Mouse (Mus musculus): ENCODE measurements around the gene Gm28434. TPM values are rescaled to one million over a fixed set of nuclear protein-coding genes. Genes with fewer than 3 reads are reported as not detected.

The Gm28434 gene
- polyA plus RNA-seq, 2 experiments = not detected

DNA sequence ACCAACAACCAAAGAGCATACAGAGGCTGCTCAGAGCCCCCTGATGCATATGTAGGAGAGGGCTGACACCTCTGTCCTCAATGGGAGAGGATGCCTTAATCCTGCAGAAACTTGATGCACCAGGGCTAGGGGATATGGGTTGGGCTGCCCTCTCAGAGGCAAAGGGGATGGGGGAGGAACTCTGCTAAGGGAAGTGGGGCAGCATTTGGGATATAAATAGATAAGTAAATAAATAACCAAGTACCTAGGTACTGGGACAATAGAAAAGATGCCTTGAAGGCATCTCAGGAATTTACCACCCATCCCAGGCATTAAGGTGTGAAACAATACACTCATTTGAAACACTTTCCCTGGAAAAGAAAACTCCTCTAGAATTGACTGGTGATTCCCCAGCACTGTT, 17.5 kb upstream of the Gm28434 start:
- TF ChIP-seq CTCF (IDR thresholded peaks at IDR 0.05; ENCODE audit: low read depth) (no peak), EP300 (IDR thresholded peaks at IDR 0.05; ENCODE audit: low read depth) (no peak)
- no peak for ATAC-seq (ENCODE audit: insufficient read depth)
- H3K27ac ChIP-seq = no peak overlapping the region
- no peak overlapping the region for H3K4me3 ChIP-seq (ENCODE audit: insufficient read depth in 1 of 2, low read depth in 2 of 2, low read length in 2 of 2)
- H3K27me3 ChIP-seq (ENCODE audit: control insufficient read depth, insufficient read depth, low read length) = no peaks in the 10 kb centered on the region
- no peak overlapping the region for H3K9ac ChIP-seq (replicated peaks)
- H3K9me3 ChIP-seq (ENCODE audit: control insufficient read depth, low read length) = no peaks in the 10 kb centered on the region
- H3K4me2 ChIP-seq (ENCODE audit: low read depth) = no peak overlapping the region
- no peaks in the 10 kb centered on the region for H3K36me3 ChIP-seq (replicated peaks; ENCODE audit: control insufficient read depth, insufficient read depth, low read depth)
- DNase-seq (ENCODE audit: low read depth in 3 of 3, low spot score in 3 of 3) = no peak
- H3K4me1 ChIP-seq (replicated peaks; ENCODE audit: control insufficient read depth in 2 of 2, insufficient read depth in 2 of 2, low read length in 1 of 2) = no peaks in the 10 kb centered on the region

DNA sequence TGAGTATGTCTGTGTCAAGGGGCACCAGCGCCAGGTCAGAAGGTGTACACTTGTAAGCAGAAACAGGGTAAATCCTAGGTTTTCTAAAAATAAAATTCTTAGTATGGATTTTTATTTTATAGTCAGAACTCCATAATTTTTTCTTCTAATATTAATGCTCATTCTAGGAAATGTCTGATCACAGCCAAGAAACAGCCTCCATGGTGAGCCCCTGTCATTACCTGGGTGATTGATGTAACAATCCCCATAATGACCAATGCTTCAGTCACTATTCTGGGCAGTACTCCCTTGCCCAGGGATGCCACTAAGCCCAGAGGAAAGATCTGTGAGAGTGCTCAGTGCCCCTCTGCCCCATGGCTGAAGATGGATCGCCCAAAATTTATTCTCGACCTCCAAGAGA, 9.8 kb downstream of the Gm28434 start, which contains the start of gene Cabs1:
Gene Cabs1, plus strand, starts transcription at position 301 of the 400 bp plus-strand sequence.
- 54% methylated on average over 3 of the region's 3 CpGs for whole genome bisulfite sequencing (ENCODE audit: insufficient replicate concordance)
- DNase-seq (ENCODE audit: low read depth in 3 of 3, low spot score in 3 of 3) (no peak), ATAC-seq (ENCODE audit: insufficient read depth) (no peak)
- Histone ChIP-seq H3K4me3 (ENCODE audit: insufficient read depth in 1 of 2, low read depth in 2 of 2, low read length in 2 of 2) (no peak within 1 kb of the TSS), H3K9me3 (ENCODE audit: control insufficient read depth, low read length) (no peaks in the 10 kb centered on the region), H3K27me3 (ENCODE audit: control insufficient read depth, insufficient read depth, low read length) (no peaks in the 10 kb centered on the region), H3K36me3 (replicated peaks; ENCODE audit: control insufficient read depth, insufficient read depth, low read depth) (no peaks in the 10 kb centered on the region), H3K27ac (no peak within 1 kb of the TSS), H3K4me2 (ENCODE audit: low read depth) (no peak within 1 kb of the TSS), H3K4me1 (replicated peaks; ENCODE audit: control insufficient read depth in 2 of 2, insufficient read depth in 2 of 2, low read length in 1 of 2) (no peaks in the 10 kb centered on the region), H3K9ac (replicated peaks) (no peak within 1 kb of the TSS)
- TF ChIP-seq EP300 (IDR thresholded peaks at IDR 0.05; ENCODE audit: low read depth) = no peak
- TF ChIP-seq CTCF (IDR thresholded peaks at IDR 0.05; ENCODE audit: low read depth) = no peak

DNA sequence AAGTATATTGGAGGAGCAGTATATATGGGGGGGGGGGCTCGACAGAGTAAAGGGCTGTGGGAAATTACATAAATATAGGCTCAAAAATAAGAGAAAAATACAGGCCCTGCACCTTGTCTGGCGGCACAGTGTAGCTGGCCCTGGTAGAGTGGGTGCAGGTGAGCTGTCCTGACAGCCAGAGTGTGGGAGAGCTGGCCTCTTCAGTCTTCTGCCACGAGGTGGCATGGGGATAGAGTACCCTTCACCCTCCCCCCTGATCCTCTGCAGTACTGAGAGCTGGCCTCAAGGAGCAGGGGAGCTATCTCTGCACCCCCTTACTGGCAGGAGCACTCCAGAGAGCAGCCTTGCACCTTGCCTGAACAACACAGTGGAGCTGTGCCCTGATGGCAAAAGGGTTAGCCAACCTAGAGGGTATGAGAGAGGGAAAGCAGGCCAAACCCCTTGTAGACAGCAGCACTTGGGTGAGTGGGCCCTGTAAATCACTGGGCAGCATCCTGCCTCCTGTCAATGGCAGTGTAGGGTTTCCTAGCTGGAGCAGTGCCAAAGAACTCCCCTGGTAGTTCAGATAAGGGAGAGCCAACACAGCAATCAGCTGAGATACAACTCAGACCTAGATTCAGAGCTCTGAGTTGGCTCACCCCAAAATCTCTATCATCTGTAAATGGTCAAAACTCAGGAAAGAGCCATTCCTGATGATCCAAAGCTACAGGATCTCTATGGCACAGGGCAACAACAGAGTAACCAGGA, 13.3 kb downstream of the Gm28434 start:
- TF ChIP-seq EP300 (IDR thresholded peaks at IDR 0.05; ENCODE audit: low read depth) = no peak
- H3K4me1 ChIP-seq (replicated peaks; ENCODE audit: control insufficient read depth in 2 of 2, insufficient read depth in 2 of 2, low read length in 1 of 2) = no peaks in the 10 kb centered on the region
- WGBS (ENCODE audit: insufficient replicate concordance) = 35% methylated on average over 3 of the region's 3 CpGs
- no peak overlapping the region for H3K9ac ChIP-seq (replicated peaks)
- no peaks in the 10 kb centered on the region for H3K27me3 ChIP-seq (ENCODE audit: control insufficient read depth, insufficient read depth, low read length)
- H3K4me2 ChIP-seq (ENCODE audit: low read depth) = no peak overlapping the region
- H3K9me3 ChIP-seq (ENCODE audit: control insufficient read depth, low read length) = no peaks in the 10 kb centered on the region
- no peak overlapping the region for H3K27ac ChIP-seq
- DNase-seq (ENCODE audit: low read depth in 3 of 3, low spot score in 3 of 3) (no peak), ATAC-seq (ENCODE audit: insufficient read depth) (no peak)
- no peaks in the 10 kb centered on the region for H3K36me3 ChIP-seq (replicated peaks; ENCODE audit: control insufficient read depth, insufficient read depth, low read depth)
- no peak overlapping the region for H3K4me3 ChIP-seq (ENCODE audit: insufficient read depth in 1 of 2, low read depth in 2 of 2, low read length in 2 of 2)

GRCm38 (mm10) chr5:88002249-88002648, 32.9 kb downstream of the Gm28434 start, which contains the start of gene Smr3a:
Gene Smr3a, plus strand, starts transcription at chr5:88002549.
- Histone ChIP-seq H3K27me3 (ENCODE audit: control insufficient read depth, insufficient read depth, low read length) (no peaks in the 10 kb centered on the region), H3K4me3 (ENCODE audit: insufficient read depth in 1 of 2, low read depth in 2 of 2, low read length in 2 of 2) (no peak within 1 kb of the TSS), H3K4me2 (ENCODE audit: low read depth) (no peak within 1 kb of the TSS), H3K27ac (no peak within 1 kb of the TSS), H3K4me1 (replicated peaks; ENCODE audit: control insufficient read depth in 2 of 2, insufficient read depth in 2 of 2, low read length in 1 of 2) (no peaks in the 10 kb centered on the region), H3K9ac (replicated peaks) (no peak within 1 kb of the TSS), H3K9me3 (ENCODE audit: control insufficient read depth, low read length) (no peaks in the 10 kb centered on the region), H3K36me3 (replicated peaks; ENCODE audit: control insufficient read depth, insufficient read depth, low read depth) (no peaks in the 10 kb centered on the region)
- ATAC-seq (ENCODE audit: insufficient read depth) (no peak), DNase-seq (ENCODE audit: low read depth in 3 of 3, low spot score in 3 of 3) (no peak)
- TF ChIP-seq EP300 (IDR thresholded peaks at IDR 0.05; ENCODE audit: low read depth) = no peak
- no peak for TF ChIP-seq CTCF (IDR thresholded peaks at IDR 0.05; ENCODE audit: low read depth)
- 56% methylated on average over 3 of the region's 3 CpGs for WGBS (ENCODE audit: insufficient replicate concordance)

DNA sequence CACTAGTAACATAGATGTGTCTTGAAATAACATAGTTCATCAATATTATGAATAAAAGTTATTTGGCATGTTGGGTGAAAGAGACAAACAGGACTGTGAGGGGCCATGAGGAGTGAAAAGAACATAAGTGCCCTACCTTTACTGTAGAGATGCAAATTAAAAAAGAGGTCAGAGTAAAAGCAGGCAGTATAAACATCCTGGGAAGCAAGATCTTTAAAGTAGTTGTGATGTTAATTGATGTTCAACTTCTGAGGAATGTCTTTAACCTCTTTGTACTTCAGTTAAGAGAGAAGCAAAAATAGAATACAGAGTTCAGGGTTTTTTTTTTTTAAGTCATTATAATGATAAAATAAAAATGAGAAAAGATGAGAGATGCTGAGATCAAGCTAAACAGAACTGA, 35.9 kb downstream of the Gm28434 start:
- no peak overlapping the region for H3K4me2 ChIP-seq (ENCODE audit: low read depth)
- no peaks in the 10 kb centered on the region for H3K4me1 ChIP-seq (replicated peaks; ENCODE audit: control insufficient read depth in 2 of 2, insufficient read depth in 2 of 2, low read length in 1 of 2)
- H3K9ac ChIP-seq (replicated peaks) = no peak overlapping the region
- TF ChIP-seq CTCF (IDR thresholded peaks at IDR 0.05; ENCODE audit: low read depth) = no peak
- no peak for TF ChIP-seq EP300 (IDR thresholded peaks at IDR 0.05; ENCODE audit: low read depth)
- no peak overlapping the region for H3K27ac ChIP-seq
- no peaks in the 10 kb centered on the region for H3K27me3 ChIP-seq (ENCODE audit: control insufficient read depth, insufficient read depth, low read length)
- DNase-seq (ENCODE audit: low read depth in 3 of 3, low spot score in 3 of 3) (no peak), ATAC-seq (ENCODE audit: insufficient read depth) (no peak)
- H3K9me3 ChIP-seq (ENCODE audit: control insufficient read depth, low read length) = no peaks in the 10 kb centered on the region
- H3K4me3 ChIP-seq (ENCODE audit: insufficient read depth in 1 of 2, low read depth in 2 of 2, low read length in 2 of 2) = no peak overlapping the region
- no peaks in the 10 kb centered on the region for H3K36me3 ChIP-seq (replicated peaks; ENCODE audit: control insufficient read depth, insufficient read depth, low read depth)

Other genes with a start within 250 kb of the Gm28434 start
- not detected in 2 replicates for gene Csn1s2a, start 194.9 kb upstream of the Gm28434 start, polyA plus RNA-seq (2012; rRNA removed)
- gene Csn1s2a, start 194.9 kb upstream of the Gm28434 start, polyA plus RNA-seq (2014; fragmentation: Nextera tagmentation; extraction: Ambion mirVana) = not detected in 2 replicates
- gene Csn1s2b, start 161.4 kb upstream of the Gm28434 start, polyA plus RNA-seq (2012; rRNA removed) = not detected in 2 replicates
- not detected in 2 replicates for gene Csn1s2b, start 161.4 kb upstream of the Gm28434 start, polyA plus RNA-seq (2014; fragmentation: Nextera tagmentation; extraction: Ambion mirVana)
- not detected in 2 replicates for gene Prr27, start 143.8 kb upstream of the Gm28434 start, polyA plus RNA-seq (2012; rRNA removed)
- gene Prr27, start 143.8 kb upstream of the Gm28434 start, polyA plus RNA-seq (2014; fragmentation: Nextera tagmentation; extraction: Ambion mirVana) = not detected in 2 replicates
- gene Odam, start 84.5 kb upstream of the Gm28434 start, polyA plus RNA-seq (2012; rRNA removed) = not detected in 2 replicates
- gene Odam, start 84.5 kb upstream of the Gm28434 start, polyA plus RNA-seq (2014; fragmentation: Nextera tagmentation; extraction: Ambion mirVana) = not detected in 2 replicates
- 0.08 TPM in 1 of 2 replicates, not detected in the other for gene Csn3, start 43.9 kb upstream of the Gm28434 start, polyA plus RNA-seq (2012; rRNA removed)
- not detected in 2 replicates for gene Csn3, start 43.9 kb upstream of the Gm28434 start, polyA plus RNA-seq (2014; fragmentation: Nextera tagmentation; extraction: Ambion mirVana)
- not detected in 2 replicates for gene 2310003L06Rik, start 58 bp upstream of the Gm28434 start, polyA plus RNA-seq (2012; rRNA removed)
- not detected in 2 replicates for gene 2310003L06Rik, start 58 bp upstream of the Gm28434 start, polyA plus RNA-seq (2014; fragmentation: Nextera tagmentation; extraction: Ambion mirVana)
- gene Cabs1, start 9.9 kb downstream of the Gm28434 start, polyA plus RNA-seq (2012; rRNA removed) = not detected in 2 replicates
- not detected in 2 replicates for gene Cabs1, start 9.9 kb downstream of the Gm28434 start, polyA plus RNA-seq (2014; fragmentation: Nextera tagmentation; extraction: Ambion mirVana)
- gene Smr3a, start 33.0 kb downstream of the Gm28434 start, polyA plus RNA-seq (2012; rRNA removed) = not detected in 2 replicates
- gene Smr3a, start 33.0 kb downstream of the Gm28434 start, polyA plus RNA-seq (2014; fragmentation: Nextera tagmentation; extraction: Ambion mirVana) = not detected in 2 replicates
- not detected in 2 replicates for gene Smr2, start 117.0 kb downstream of the Gm28434 start, polyA plus RNA-seq (2012; rRNA removed)
- gene Smr2, start 117.0 kb downstream of the Gm28434 start, polyA plus RNA-seq (2014; fragmentation: Nextera tagmentation; extraction: Ambion mirVana) = not detected in 2 replicates
- not detected in 2 replicates for gene Gm11116, start 142.0 kb downstream of the Gm28434 start, polyA plus RNA-seq (2012; rRNA removed)
- not detected in 2 replicates for gene Gm11116, start 142.0 kb downstream of the Gm28434 start, polyA plus RNA-seq (2014; fragmentation: Nextera tagmentation; extraction: Ambion mirVana)
- not detected in 2 replicates for gene Gm11115, start 184.6 kb downstream of the Gm28434 start, polyA plus RNA-seq (2012; rRNA removed)
- gene Gm11115, start 184.6 kb downstream of the Gm28434 start, polyA plus RNA-seq (2014; fragmentation: Nextera tagmentation; extraction: Ambion mirVana) = not detected in 2 replicates